Mouse (Mus musculus): ENCODE data around the gene Zfp941. TPM values are rescaled to one million over a fixed set of nuclear protein-coding genes. Genes with fewer than 3 reads are reported as not detected.
"Not testable (repeated sequence)": the region's sequence is repeated elsewhere in the genome, so short reads cannot be mapped to it uniquely, and the experiment has no call there.

Zfp941 gene
- total and polyA plus RNA-seq, 3 experiments, result 0.10 to 0.29 (median 0.14) TPM

GRCm38 (mm10) chr7:140788053-140788435 lies 33.9 kb downstream of the Zfp941 start:
- no peak overlapping the region for H3K4me3 ChIP-seq
- no peak for TF ChIP-seq EP300 (IDR thresholded peaks at IDR 0.05; ENCODE audit: insufficient read depth, low read depth, low read length)
- TF ChIP-seq POLR2A (IDR thresholded peaks at IDR 0.05; ENCODE audit: insufficient read depth, low read depth, low read length), result no peak
- TF ChIP-seq CTCF (IDR thresholded peaks at IDR 0.05), result no peak
- H3K4me1 ChIP-seq (ENCODE audit: control insufficient read depth, insufficient read depth, low read length), result no peaks in the 10 kb centered on the region
- H3K27me3 ChIP-seq (ENCODE audit: control insufficient read depth, insufficient read depth, low read length), result no peaks in the 10 kb centered on the region
- no peak overlapping the region for H3K9ac ChIP-seq (ENCODE audit: low read depth, low read length)
- 80% methylated on average over 7 of the region's 7 CpGs for WGBS
- intact Hi-C loops (cut with DNase I), result no loop called here
- H3K27ac ChIP-seq, result no peak overlapping the region
- H3K36me3 ChIP-seq (ENCODE audit: control insufficient read depth, insufficient read depth, low read length), result no peaks in the 10 kb centered on the region
- DNase-seq, result no peak
- no peaks in the 10 kb centered on the region for H3K79me2 ChIP-seq (replicated peaks; ENCODE audit: control insufficient read depth, insufficient read depth, low read length)

GRCm38 (mm10) chr7:140787406-140788052 lies 34.4 kb downstream of the Zfp941 start, which contains the start of gene Syce1:
Gene Syce1 (minus strand): TSS chr7:140787852.
- no peak for TF ChIP-seq EP300 (IDR thresholded peaks at IDR 0.05; ENCODE audit: insufficient read depth, low read depth, low read length)
- no peak for TF ChIP-seq POLR2A (IDR thresholded peaks at IDR 0.05; ENCODE audit: insufficient read depth, low read depth, low read length)
- no peak for TF ChIP-seq CTCF (IDR thresholded peaks at IDR 0.05)
- Histone ChIP-seq H3K27me3 (ENCODE audit: control insufficient read depth, insufficient read depth, low read length) (no peaks in the 10 kb centered on the region), H3K27ac (no peak within 1 kb of the TSS), H3K4me1 (ENCODE audit: control insufficient read depth, insufficient read depth, low read length) (no peaks in the 10 kb centered on the region), H3K4me3 (no peak within 1 kb of the TSS), H3K79me2 (replicated peaks; ENCODE audit: control insufficient read depth, insufficient read depth, low read length) (no peaks in the 10 kb centered on the region), H3K9ac (ENCODE audit: low read depth, low read length) (no peak within 1 kb of the TSS), H3K36me3 (ENCODE audit: control insufficient read depth, insufficient read depth, low read length) (no peaks in the 10 kb centered on the region)
- WGBS, result 71% methylated on average over 33 of the region's 33 CpGs
- DNase-seq, result no peak
- intact Hi-C loops (cut with DNase I), result no loop called here

GRCm38 (mm10) chr7:140780548-140780947 lies 41.4 kb downstream of the Zfp941 start:
- WGBS, result 77% methylated on average over 4 of the region's 4 CpGs
- intact Hi-C loops (cut with DNase I), result no loop called here

GRCm38 (mm10) chr7:140765888-140766739 lies 55.9 kb downstream of the Zfp941 start:
- H3K36me3 ChIP-seq (ENCODE audit: control insufficient read depth, insufficient read depth, low read length), result no peaks in the 10 kb centered on the region
- H3K4me3 ChIP-seq, result no peak overlapping the region
- TF ChIP-seq POLR2A (IDR thresholded peaks at IDR 0.05; ENCODE audit: insufficient read depth, low read depth, low read length) (no peak), CTCF (IDR thresholded peaks at IDR 0.05) (no peak), EP300 (IDR thresholded peaks at IDR 0.05; ENCODE audit: insufficient read depth, low read depth, low read length) (no peak)
- no peak for DNase-seq
- no peaks in the 10 kb centered on the region for H3K4me1 ChIP-seq (ENCODE audit: control insufficient read depth, insufficient read depth, low read length)
- no peak overlapping the region for H3K27ac ChIP-seq
- no peaks in the 10 kb centered on the region for H3K79me2 ChIP-seq (replicated peaks; ENCODE audit: control insufficient read depth, insufficient read depth, low read length)
- intact Hi-C loops (cut with DNase I), result no loop called here
- H3K9ac ChIP-seq (ENCODE audit: low read depth, low read length), result no peak overlapping the region
- 58% methylated on average over 12 of the region's 12 CpGs for WGBS
- no peaks in the 10 kb centered on the region for H3K27me3 ChIP-seq (ENCODE audit: control insufficient read depth, insufficient read depth, low read length)

More at GRCm38 (mm10) chr7:140780548-140780947, 41.4 kb downstream of the Zfp941 start:
- Histone ChIP-seq H3K79me2 (replicated peaks; ENCODE audit: control insufficient read depth, insufficient read depth, low read length) (no peaks in the 10 kb centered on the region), H3K9ac (ENCODE audit: low read depth, low read length) (no peak overlapping the region), H3K4me3 (no peak overlapping the region), H3K36me3 (ENCODE audit: control insufficient read depth, insufficient read depth, low read length) (no peaks in the 10 kb centered on the region), H3K27me3 (ENCODE audit: control insufficient read depth, insufficient read depth, low read length) (no peaks in the 10 kb centered on the region), H3K4me1 (ENCODE audit: control insufficient read depth, insufficient read depth, low read length) (no peaks in the 10 kb centered on the region), H3K27ac (no peak overlapping the region)
- no peak for DNase-seq
- TF ChIP-seq POLR2A (IDR thresholded peaks at IDR 0.05; ENCODE audit: insufficient read depth, low read depth, low read length) (no peak), CTCF (IDR thresholded peaks at IDR 0.05) (no peak), EP300 (IDR thresholded peaks at IDR 0.05; ENCODE audit: insufficient read depth, low read depth, low read length) (no peak)

GRCm38 (mm10) chr7:140765391-140765790 lies 56.6 kb downstream of the Zfp941 start:
- H3K9ac ChIP-seq (ENCODE audit: low read depth, low read length); H3K4me1 ChIP-seq (ENCODE audit: control insufficient read depth, insufficient read depth, low read length); DNase-seq; H3K4me3 ChIP-seq; H3K36me3 ChIP-seq (ENCODE audit: control insufficient read depth, insufficient read depth, low read length); H3K79me2 ChIP-seq (replicated peaks; ENCODE audit: control insufficient read depth, insufficient read depth, low read length); H3K27ac ChIP-seq; H3K27me3 ChIP-seq (ENCODE audit: control insufficient read depth, insufficient read depth, low read length); intact Hi-C loops (cut with DNase I): not testable (repeated sequence)
- 59% methylated on average over 1 of the region's 1 CpGs for WGBS

- no peaks in the 10 kb centered on the region for H3K36me3 ChIP-seq (ENCODE audit: control insufficient read depth, insufficient read depth, low read length)
- H3K4me3 ChIP-seq, result no peak within 1 kb of the TSS
- 81% methylated on average over 7 of the region's 7 CpGs for WGBS
- H3K27ac ChIP-seq, result no peak within 1 kb of the TSS
- no peak within 1 kb of the TSS for H3K9ac ChIP-seq (ENCODE audit: low read depth, low read length)
- DNase-seq, result no peak
- TF ChIP-seq CTCF (IDR thresholded peaks at IDR 0.05) (no peak), POLR2A (IDR thresholded peaks at IDR 0.05; ENCODE audit: insufficient read depth, low read depth, low read length) (no peak), EP300 (IDR thresholded peaks at IDR 0.05; ENCODE audit: insufficient read depth, low read depth, low read length) (no peak)
- intact Hi-C loops (cut with DNase I), result no loop called here
- no peaks in the 10 kb centered on the region for H3K4me1 ChIP-seq (ENCODE audit: control insufficient read depth, insufficient read depth, low read length)
- no peaks in the 10 kb centered on the region for H3K27me3 ChIP-seq (ENCODE audit: control insufficient read depth, insufficient read depth, low read length)
- H3K79me2 ChIP-seq (replicated peaks; ENCODE audit: control insufficient read depth, insufficient read depth, low read length), result no peaks in the 10 kb centered on the region
Observed at GRCm38 (mm10) chr7:140763447-140764020, 58.4 kb downstream of the Zfp941 start, which contains the start of gene Cyp2e1. Gene Cyp2e1 (plus strand): TSS chr7:140763739.

Data from heart, adult 2 months (tissue).